Mouse (Mus musculus): ENCODE measurements around the gene 4930523C07Rik. TPM values are rescaled to one million over a fixed set of nuclear protein-coding genes. Genes with fewer than 3 reads are reported as not detected.

4930523C07Rik gene
- polyA plus RNA-seq, 1 experiment from 2014 or later: 23.0 TPM

GRCm38 (mm10) chr1:160013042-160013441, 31.1 kb upstream of the 4930523C07Rik start:
- Histone ChIP-seq H3K9ac (replicated peaks) (no peak overlapping the region), H3K27ac (ENCODE audit: low read depth) (no peak overlapping the region), H3K36me3 (replicated peaks; ENCODE audit: insufficient read depth, low read length) (no peaks in the 10 kb centered on the region), H3K4me3 (ENCODE audit: low read depth, low read length) (no peak overlapping the region), H3K4me1 (ENCODE audit: insufficient read depth) (no peaks in the 10 kb centered on the region), H3K27me3 (ENCODE audit: insufficient read depth, low read length) (no peaks in the 10 kb centered on the region), H3K4me2 (ENCODE audit: low read depth, low read length) (no peak overlapping the region), H3K9me3 (ENCODE audit: low read length) (no peaks in the 10 kb centered on the region)
- no peak for TF ChIP-seq CTCF (IDR thresholded peaks at IDR 0.05; ENCODE audit: low read depth)
- TF ChIP-seq EP300 (IDR thresholded peaks at IDR 0.05; ENCODE audit: low read depth): no peak
- 39% methylated on average over 3 of the region's 3 CpGs for WGBS (ENCODE audit: insufficient replicate concordance)
- ATAC-seq: no peak
- DNase-seq: no peak

- H3K27me3 ChIP-seq (ENCODE audit: insufficient read depth, low read length): no peaks in the 10 kb centered on the region
- H3K4me3 ChIP-seq (ENCODE audit: low read depth, low read length): peak overlapping the region; percentile 19
- peak overlapping the region; percentile 59 for H3K4me2 ChIP-seq (ENCODE audit: low read depth, low read length)
- H3K9me3 ChIP-seq (ENCODE audit: low read length): no peaks in the 10 kb centered on the region
- no peaks in the 10 kb centered on the region for H3K36me3 ChIP-seq (replicated peaks; ENCODE audit: insufficient read depth, low read length)
- H3K4me1 ChIP-seq (ENCODE audit: insufficient read depth): peaks cover 18% of the 10 kb centered on the region
- 31% methylated on average over 10 of the region's 10 CpGs for WGBS (ENCODE audit: insufficient replicate concordance)
- DNase-seq (peak; percentile 37), ATAC-seq (peak; percentile 66)
- no peak overlapping the region for H3K9ac ChIP-seq (replicated peaks)
- no peak for TF ChIP-seq EP300 (IDR thresholded peaks at IDR 0.05; ENCODE audit: low read depth)
- 0 out of 2 replicates have a peak, but pooled peaks have one; percentile 4 for TF ChIP-seq CTCF (IDR thresholded peaks at IDR 0.05; ENCODE audit: low read depth)
- peak overlapping the region; percentile 68 for H3K27ac ChIP-seq (ENCODE audit: low read depth)
Observed at GRCm38 (mm10) chr1:160024339-160024980, 19.7 kb upstream of the 4930523C07Rik start.

GRCm38 (mm10) chr1:160025146-160025894, 18.9 kb upstream of the 4930523C07Rik start:
- peak overlapping the region; percentile 68 for H3K27ac ChIP-seq (ENCODE audit: low read depth)

GRCm38 (mm10) chr1:160025895-160026255, 18.3 kb upstream of the 4930523C07Rik start:
- Histone ChIP-seq H3K9me3 (ENCODE audit: low read length) (no peaks in the 10 kb centered on the region), H3K9ac (replicated peaks) (no peak overlapping the region), H3K4me2 (ENCODE audit: low read depth, low read length) (peak overlapping the region; percentile 59), H3K36me3 (replicated peaks; ENCODE audit: insufficient read depth, low read length) (no peaks in the 10 kb centered on the region), H3K27me3 (ENCODE audit: insufficient read depth, low read length) (no peaks in the 10 kb centered on the region), H3K27ac (ENCODE audit: low read depth) (0 out of 2 replicates have a peak overlapping the region, but pooled peaks have one; percentile 7), H3K4me1 (ENCODE audit: insufficient read depth) (peaks cover 18% of the 10 kb centered on the region), H3K4me3 (ENCODE audit: low read depth, low read length) (peak overlapping the region; percentile 19)
- WGBS (ENCODE audit: insufficient replicate concordance): 71% methylated on average over 5 of the region's 5 CpGs
- TF ChIP-seq CTCF (IDR thresholded peaks at IDR 0.05; ENCODE audit: low read depth): no peak
- TF ChIP-seq EP300 (IDR thresholded peaks at IDR 0.05; ENCODE audit: low read depth): no peak
- DNase-seq: no peak
- ATAC-seq: no peak

More at GRCm38 (mm10) chr1:160025146-160025894, 18.9 kb upstream of the 4930523C07Rik start:
- peaks cover 18% of the 10 kb centered on the region for H3K4me1 ChIP-seq (ENCODE audit: insufficient read depth)
- ATAC-seq: peak; percentile 80
- no peaks in the 10 kb centered on the region for H3K36me3 ChIP-seq (replicated peaks; ENCODE audit: insufficient read depth, low read length)
- TF ChIP-seq CTCF (IDR thresholded peaks at IDR 0.05; ENCODE audit: low read depth) (peak; percentile 37), EP300 (IDR thresholded peaks at IDR 0.05; ENCODE audit: low read depth) (no peak)
- H3K9ac ChIP-seq (replicated peaks): no peak overlapping the region
- peak overlapping the region; percentile 19 for H3K4me3 ChIP-seq (ENCODE audit: low read depth, low read length)
- WGBS (ENCODE audit: insufficient replicate concordance): 36% methylated on average over 11 of the region's 11 CpGs
- peak overlapping the region; percentile 59 for H3K4me2 ChIP-seq (ENCODE audit: low read depth, low read length)
- DNase-seq: peak; percentile 70
- no peaks in the 10 kb centered on the region for H3K9me3 ChIP-seq (ENCODE audit: low read length)
- H3K27me3 ChIP-seq (ENCODE audit: insufficient read depth, low read length): no peaks in the 10 kb centered on the region

- TF ChIP-seq CTCF (IDR thresholded peaks at IDR 0.05; ENCODE audit: low read depth): no peak
- 54% methylated on average over 4 of the region's 4 CpGs for WGBS (ENCODE audit: insufficient replicate concordance)
Observed at GRCm38 (mm10) chr1:160027939-160028338, 16.2 kb upstream of the 4930523C07Rik start.

GRCm38 (mm10) chr1:160033948-160034598, 10.1 kb upstream of the 4930523C07Rik start:
- TF ChIP-seq CTCF (IDR thresholded peaks at IDR 0.05; ENCODE audit: low read depth): no peak
- TF ChIP-seq EP300 (IDR thresholded peaks at IDR 0.05; ENCODE audit: low read depth): no peak
- Histone ChIP-seq H3K4me2 (ENCODE audit: low read depth, low read length) (no peak overlapping the region), H3K9ac (replicated peaks) (no peak overlapping the region), H3K36me3 (replicated peaks; ENCODE audit: insufficient read depth, low read length) (no peaks in the 10 kb centered on the region), H3K4me3 (ENCODE audit: low read depth, low read length) (no peak overlapping the region), H3K9me3 (ENCODE audit: low read length) (no peaks in the 10 kb centered on the region), H3K27ac (ENCODE audit: low read depth) (no peak overlapping the region), H3K27me3 (ENCODE audit: insufficient read depth, low read length) (no peaks in the 10 kb centered on the region), H3K4me1 (ENCODE audit: insufficient read depth) (peaks cover 6% of the 10 kb centered on the region; the same call in 1 of the 2 replicates)
- no peak for DNase-seq
- ATAC-seq: no peak
- WGBS (ENCODE audit: insufficient replicate concordance): 51% methylated on average over 4 of the region's 4 CpGs

More at GRCm38 (mm10) chr1:160027939-160028338, 16.2 kb upstream of the 4930523C07Rik start:
- Histone ChIP-seq H3K4me1 (ENCODE audit: insufficient read depth) (peaks cover 18% of the 10 kb centered on the region), H3K4me3 (ENCODE audit: low read depth, low read length) (no peak overlapping the region), H3K4me2 (ENCODE audit: low read depth, low read length) (no peak overlapping the region), H3K36me3 (replicated peaks; ENCODE audit: insufficient read depth, low read length) (no peaks in the 10 kb centered on the region), H3K27me3 (ENCODE audit: insufficient read depth, low read length) (no peaks in the 10 kb centered on the region), H3K9ac (replicated peaks) (no peak overlapping the region), H3K27ac (ENCODE audit: low read depth) (no peak overlapping the region), H3K9me3 (ENCODE audit: low read length) (no peaks in the 10 kb centered on the region)
- ATAC-seq: no peak
- no peak for DNase-seq
